Mouse (Mus musculus) liver, adult 2 months (tissue): Measurements from ENCODE around the gene Thumpd3. TPM values are rescaled to one million over a fixed set of nuclear protein-coding genes. Genes with fewer than 3 reads are reported as not detected.
A peak's percentile ranks its signal among the peaks of the same experiment; 100 is the strongest.

Experiments used
- DNase-seq: peaks from one replicate; pipeline ENCODE4 v3.0.0-alpha.2; 2011; ENCODE audit warnings: low read depth, low spot score; ENCODE audit errors: extremely low read depth
- H3K27ac ChIP-seq: fragments of 200-500 bp; replicated peaks from 2 replicates; pipeline ENCODE4 v1.5.1; 2012; ENCODE audit warnings: low read depth, mild to moderate bottlenecking, control low read depth, inconsistent platforms, low read length; ENCODE audit not compliant: insufficient read depth
- H3K27me3 ChIP-seq: fragments of 200-500 bp; 2 replicates; pipeline ENCODE4 v1.6.1; 2012; ENCODE audit warnings: mild to moderate bottlenecking, moderate library complexity, low read length, inconsistent platforms; ENCODE audit not compliant: control insufficient read depth, insufficient read depth
- H3K36me3 ChIP-seq: fragments of 200-500 bp; 2 replicates; pipeline ENCODE4 v1.6.1; 2012; ENCODE audit warnings: low read length, inconsistent platforms; ENCODE audit not compliant: control insufficient read depth, insufficient read depth
- H3K4me1 ChIP-seq: fragments of 200-500 bp; 2 replicates; pipeline ENCODE4 v1.6.1; 2011; ENCODE audit warnings: low read length; ENCODE audit not compliant: control insufficient read depth, insufficient read depth
- H3K4me3 ChIP-seq: fragments of 200-500 bp; 2 replicates; pipeline ENCODE4 v1.5.1; 2011; ENCODE audit warnings: low read depth, mild to moderate bottlenecking, control low read depth, low read length, moderate library complexity; ENCODE audit not compliant: insufficient read depth
- H3K79me2 ChIP-seq: fragments of 200-500 bp; 2 replicates; pipeline ENCODE4 v1.6.1; 2012; ENCODE audit warnings: inconsistent platforms, mild to moderate bottlenecking, low read length, moderate library complexity; ENCODE audit not compliant: control insufficient read depth, insufficient read depth
- H3K9ac ChIP-seq: fragments of 200-500 bp; 2 replicates; pipeline ENCODE4 v1.6.1; 2012; ENCODE audit warnings: low read depth, mild to moderate bottlenecking, control low read depth, inconsistent platforms, low read length
- CTCF ChIP-seq: fragments of 200-500 bp; IDR thresholded peaks from 2 replicates; pipeline ENCODE4 v1.5.1; 2011; ENCODE audit warnings: low read depth, low read length, control low read depth
- POLR2A ChIP-seq: fragments of 200-500 bp; IDR thresholded peaks from 2 replicates; pipeline ENCODE4 v1.6.1; 2011; ENCODE audit warnings: low read length, control low read depth; ENCODE audit not compliant: insufficient read depth; ENCODE audit errors: extremely low read depth
- WGBS: fragments of 180-500 bp; shearing (Covaris S2); methylation state at CpG from one replicate; pipeline ENCODE4 v1.1.7; 2018; 5-methylcytosine and 5-hydroxymethylcytosine counted together
- polyA plus RNA-seq: library from polyadenylated mRNA; depleted of rRNA; stranded (reverse); fragments of >200 nt; gene quantifications from 2 replicates; pipeline ENCODE4 v1.2.3, GENCODE M21; 2012
- total RNA-seq: library from RNA; depleted of rRNA; stranded (reverse); fragments of >200 nt; gene quantifications from 2 replicates; pipeline ENCODE4 v1.2.3, GENCODE M21; 2014

The Thumpd3 gene
- total and polyA plus RNA-seq, 2 experiments = 6.3 to 20.1 TPM

- Histone ChIP-seq H3K36me3 (no peaks in the 10 kb centered on the region), H3K9ac (peak overlapping the region; percentile 20; the same call in 1 of the 2 replicates), H3K79me2 (no peaks in the 10 kb centered on the region), H3K4me1 (peaks cover 5% of the 10 kb centered on the region), H3K4me3 (peak overlapping the region; percentile 11; the same call in 1 of the 2 replicates), H3K27ac (peak overlapping the region; percentile 65), H3K27me3 (no peaks in the 10 kb centered on the region)
- 35% methylated on average over 5 of the region's 5 CpGs for WGBS
- no peak for DNase-seq
- no peak for TF ChIP-seq POLR2A
- TF ChIP-seq CTCF = no peak
Observed at GRCm38 (mm10) chr6:113038735-113039058, 7.3 kb upstream of the Thumpd3 start.

- no peak for TF ChIP-seq CTCF
- TF ChIP-seq POLR2A = no peak
- Histone ChIP-seq H3K27ac (no peak overlapping the region), H3K9ac (no peak overlapping the region), H3K36me3 (no peaks in the 10 kb centered on the region), H3K4me1 (peaks cover 5% of the 10 kb centered on the region), H3K27me3 (no peaks in the 10 kb centered on the region), H3K4me3 (no peak overlapping the region), H3K79me2 (no peaks in the 10 kb centered on the region)
- no peak for DNase-seq
- WGBS = 96% methylated on average over 2 of the region's 2 CpGs
Observed at GRCm38 (mm10) chr6:113040319-113040718, 5.7 kb upstream of the Thumpd3 start.

GRCm38 (mm10) chr6:113041215-113041990, 4.6 kb upstream of the Thumpd3 start:
- Histone ChIP-seq H3K79me2 (no peaks in the 10 kb centered on the region), H3K36me3 (no peaks in the 10 kb centered on the region), H3K4me1 (peaks cover 5% of the 10 kb centered on the region), H3K4me3 (no peak overlapping the region), H3K27me3 (no peaks in the 10 kb centered on the region), H3K27ac (no peak overlapping the region), H3K9ac (no peak overlapping the region)
- WGBS = 84% methylated on average over 11 of the region's 11 CpGs
- DNase-seq = no peak
- TF ChIP-seq POLR2A (no peak), CTCF (no peak)

GRCm38 (mm10) chr6:113045575-113045974, 450 bp upstream of the Thumpd3 start:
- Histone ChIP-seq H3K9ac (peak overlapping the region; percentile 70), H3K27me3 (no peaks in the 10 kb centered on the region), H3K4me1 (peaks cover 6% of the 10 kb centered on the region), H3K4me3 (peak overlapping the region; percentile 57), H3K36me3 (peaks cover 6% of the 10 kb centered on the region), H3K79me2 (no peaks in the 10 kb centered on the region; the same call in 1 of the 2 replicates), H3K27ac (peak overlapping the region; percentile 89)
- TF ChIP-seq CTCF (no peak), POLR2A (no peak)
- peak; percentile 67 for DNase-seq
- 0% methylated on average over 11 of the region's 11 CpGs for WGBS

GRCm38 (mm10) chr6:113047016-113047746, 1.2 kb downstream of the Thumpd3 start:
- TF ChIP-seq CTCF (no peak), POLR2A (no peak)
- peaks cover 14% of the 10 kb centered on the region for H3K36me3 ChIP-seq
- peak overlapping the region; percentile 77 for H3K4me3 ChIP-seq
- H3K27me3 ChIP-seq = no peaks in the 10 kb centered on the region
- no peak for DNase-seq
- no peaks in the 10 kb centered on the region; the same call in 1 of the 2 replicates for H3K79me2 ChIP-seq
- peak overlapping the region; percentile 62 for H3K9ac ChIP-seq
- H3K4me1 ChIP-seq = peaks cover 6% of the 10 kb centered on the region
- 32% methylated on average over 15 of the region's 15 CpGs for WGBS
- peak overlapping the region; percentile 50 for H3K27ac ChIP-seq

- Histone ChIP-seq H3K4me1 (peaks cover 6% of the 10 kb centered on the region), H3K9ac (no peak overlapping the region), H3K36me3 (peaks cover 14% of the 10 kb centered on the region), H3K79me2 (no peaks in the 10 kb centered on the region; the same call in 1 of the 2 replicates), H3K27ac (no peak overlapping the region), H3K27me3 (no peaks in the 10 kb centered on the region), H3K4me3 (no peak overlapping the region)
- no peak for DNase-seq
- 97% methylated on average over 2 of the region's 2 CpGs for WGBS
- TF ChIP-seq CTCF (no peak), POLR2A (no peak)
Observed at GRCm38 (mm10) chr6:113048371-113048770, 2.3 kb downstream of the Thumpd3 start.
